Mouse (Mus musculus) heart, embryonic 11.5 days (tissue): ENCODE measurements around the gene Muc13. TPM values are rescaled to one million over a fixed set of nuclear protein-coding genes. Genes with fewer than 3 reads are reported as not detected.

Experiments
- ATAC-seq: fragments of 200-750 bp; cut with Nextera tagmentation; replicated peaks from 2 replicates; pipeline ENCODE4 v1.8.0; 2017; ENCODE audit warnings: moderate library complexity; ENCODE audit not compliant: insufficient number of reproducible peaks, low FRiP score, low TSS enrichment
- H3K27ac ChIP-seq: fragments of 300-500 bp; sonication (generic); 2 replicates; pipeline ENCODE4 v1.5.1; 2014; ENCODE audit warnings: mild to moderate bottlenecking, low read depth, low read length
- H3K27me3 ChIP-seq: fragments of 300-500 bp; sonication (generic); 2 replicates; pipeline ENCODE4 v1.6.1; 2014; ENCODE audit warnings: mild to moderate bottlenecking, low read length, mixed read lengths; ENCODE audit not compliant: control insufficient read depth, insufficient read depth
- H3K36me3 ChIP-seq: fragments of 300-500 bp; sonication (generic); 2 replicates; pipeline ENCODE4 v1.6.1; 2014; ENCODE audit warnings: mild to moderate bottlenecking, low read length, moderate library complexity, mixed read lengths; ENCODE audit not compliant: control insufficient read depth, insufficient read depth
- H3K4me1 ChIP-seq: fragments of 300-500 bp; sonication (generic); 2 replicates; pipeline ENCODE4 v1.6.1; 2014; ENCODE audit warnings: low read length; ENCODE audit not compliant: control insufficient read depth, insufficient read depth
- H3K4me2 ChIP-seq: fragments of 300-500 bp; sonication (generic); 2 replicates; pipeline ENCODE4 v1.6.1; 2014; ENCODE audit warnings: mild to moderate bottlenecking, moderate library complexity
- H3K4me3 ChIP-seq: fragments of 300-500 bp; sonication (generic); 2 replicates; pipeline ENCODE4 v1.5.1; 2014; ENCODE audit warnings: low read depth, low read length
- H3K9ac ChIP-seq: fragments of 300-500 bp; sonication (generic); 2 replicates; pipeline ENCODE4 v1.6.1; 2014; ENCODE audit warnings: mild to moderate bottlenecking, low read depth, low read length, moderate library complexity
- H3K9me3 ChIP-seq: fragments of 300-500 bp; sonication (generic); replicated peaks from 2 replicates; pipeline ENCODE4 v1.6.1; 2016; ENCODE audit warnings: low read length; ENCODE audit not compliant: control insufficient read depth
- WGBS: fragments of 180-500 bp; shearing (Covaris S2); extraction: QIAGEN DNeasy Blood & Tissue Kit; methylation state at CpG from one replicate; pipeline ENCODE4 v1.1.7; 2014; ENCODE audit not compliant: insufficient replicate concordance; 5-methylcytosine and 5-hydroxymethylcytosine counted together
- polyA plus RNA-seq: library from polyadenylated mRNA; unstranded; fragments of >200 nt; fragmentation: Nextera tagmentation; extraction: Ambion mirVana; gene quantifications from 2 replicates; pipeline ENCODE4 v1.2.1, GENCODE M21; 2014

Gene Muc13
- polyA plus RNA-seq, 1 experiment from 2014 or later: 0.39 TPM

GRCm38 (mm10) chr16:33765477-33765876 lies 28.4 kb upstream of the Muc13 start:
- WGBS: 82% methylated on average over 2 of the region's 2 CpGs
- no peaks in the 10 kb centered on the region for H3K27me3 ChIP-seq
- 0 out of 2 replicates have a peak, but pooled peaks cover 7% of the 10 kb centered on the region for H3K36me3 ChIP-seq

GRCm38 (mm10) chr16:33766309-33766708 lies 27.5 kb upstream of the Muc13 start:
- no peak for ATAC-seq
- H3K9me3 ChIP-seq: no peaks in the 10 kb centered on the region
- 72% methylated on average over 12 of the region's 12 CpGs for WGBS
- H3K36me3 ChIP-seq: 0 out of 2 replicates have a peak, but pooled peaks cover 7% of the 10 kb centered on the region
- no peak overlapping the region for H3K4me3 ChIP-seq
- no peak overlapping the region for H3K27ac ChIP-seq
- no peaks in the 10 kb centered on the region for H3K4me1 ChIP-seq
- no peaks in the 10 kb centered on the region for H3K27me3 ChIP-seq
- H3K4me2 ChIP-seq: no peak overlapping the region
- H3K9ac ChIP-seq: no peak overlapping the region

More at GRCm38 (mm10) chr16:33765477-33765876, 28.4 kb upstream of the Muc13 start:
- Histone ChIP-seq H3K4me2 (no peak overlapping the region), H3K4me3 (no peak overlapping the region), H3K9ac (no peak overlapping the region), H3K9me3 (no peaks in the 10 kb centered on the region), H3K4me1 (no peaks in the 10 kb centered on the region), H3K27ac (no peak overlapping the region)
- no peak for ATAC-seq

- Histone ChIP-seq H3K4me2 (no peak overlapping the region), H3K4me3 (no peak overlapping the region), H3K9me3 (no peaks in the 10 kb centered on the region), H3K9ac (no peak overlapping the region), H3K27ac (no peak overlapping the region), H3K36me3 (0 out of 2 replicates have a peak, but pooled peaks cover 7% of the 10 kb centered on the region), H3K4me1 (no peaks in the 10 kb centered on the region), H3K27me3 (no peaks in the 10 kb centered on the region)
- 59% methylated on average over 15 of the region's 15 CpGs for WGBS
- ATAC-seq: no peak
These were observed 27.1 kb upstream of the Muc13 start for GRCm38 (mm10) chr16:33766757-33767156.

- Histone ChIP-seq H3K36me3 (0 out of 2 replicates have a peak, but pooled peaks cover 5% of the 10 kb centered on the region), H3K27ac (no peak overlapping the region), H3K4me3 (no peak overlapping the region), H3K4me1 (no peaks in the 10 kb centered on the region), H3K9me3 (no peaks in the 10 kb centered on the region), H3K4me2 (no peak overlapping the region), H3K27me3 (no peaks in the 10 kb centered on the region), H3K9ac (no peak overlapping the region)
- no peak for ATAC-seq
- 89% methylated on average over 3 of the region's 3 CpGs for WGBS
These were observed 25.2 kb upstream of the Muc13 start for GRCm38 (mm10) chr16:33768491-33769278.

- Histone ChIP-seq H3K27ac (no peak overlapping the region), H3K27me3 (no peaks in the 10 kb centered on the region), H3K36me3 (peaks cover 3% of the 10 kb centered on the region; the same call in 1 of the 2 replicates), H3K4me3 (no peak overlapping the region), H3K4me2 (no peak overlapping the region), H3K4me1 (no peaks in the 10 kb centered on the region), H3K9ac (no peak overlapping the region), H3K9me3 (no peaks in the 10 kb centered on the region)
- ATAC-seq: no peak
- 79% methylated on average over 7 of the region's 7 CpGs for WGBS
These were observed 24.0 kb upstream of the Muc13 start for GRCm38 (mm10) chr16:33769848-33770247.

- no peak overlapping the region for H3K9ac ChIP-seq
- H3K9me3 ChIP-seq: no peaks in the 10 kb centered on the region
- WGBS: 77% methylated on average over 4 of the region's 4 CpGs
- peaks cover 3% of the 10 kb centered on the region; the same call in 1 of the 2 replicates for H3K36me3 ChIP-seq
- no peaks in the 10 kb centered on the region for H3K27me3 ChIP-seq
- H3K27ac ChIP-seq: no peak overlapping the region
- no peaks in the 10 kb centered on the region for H3K4me1 ChIP-seq
- H3K4me2 ChIP-seq: no peak overlapping the region
- no peak for ATAC-seq
- H3K4me3 ChIP-seq: no peak overlapping the region
These were observed 22.9 kb upstream of the Muc13 start for GRCm38 (mm10) chr16:33770778-33771454.

GRCm38 (mm10) chr16:33772809-33773208 lies 21.0 kb upstream of the Muc13 start:
- Histone ChIP-seq H3K9me3 (no peaks in the 10 kb centered on the region), H3K4me3 (no peak overlapping the region), H3K27ac (no peak overlapping the region), H3K4me2 (no peak overlapping the region), H3K36me3 (no peaks in the 10 kb centered on the region; the same call in 1 of the 2 replicates), H3K9ac (no peak overlapping the region), H3K4me1 (no peaks in the 10 kb centered on the region), H3K27me3 (no peaks in the 10 kb centered on the region)
- 59% methylated on average over 5 of the region's 5 CpGs for WGBS
- no peak for ATAC-seq

GRCm38 (mm10) chr16:33774972-33775371 lies 18.9 kb upstream of the Muc13 start:
- 74% methylated on average over 3 of the region's 3 CpGs for WGBS
- H3K9me3 ChIP-seq: no peaks in the 10 kb centered on the region
- ATAC-seq: no peak
- no peak overlapping the region for H3K27ac ChIP-seq
- H3K4me1 ChIP-seq: no peaks in the 10 kb centered on the region
- H3K36me3 ChIP-seq: no peaks in the 10 kb centered on the region; the same call in 1 of the 2 replicates
- H3K4me2 ChIP-seq: no peak overlapping the region
- H3K4me3 ChIP-seq: no peak overlapping the region
- H3K9ac ChIP-seq: no peak overlapping the region
- no peaks in the 10 kb centered on the region for H3K27me3 ChIP-seq
